Mouse (Mus musculus) right cerebral cortex, postnatal 25 days (tissue): ENCODE results near the gene Gm45233.
"Not testable (repeated sequence)": the region's sequence is repeated elsewhere in the genome, so short reads cannot be mapped to it uniquely, and the experiment has no call there.

Source experiments
- DNase-seq: peaks from one replicate; pipeline ENCODE4 v3.0.0; 2022

The Gm45233 gene

GRCm38 (mm10) chr7:43443917-43444293 is at the start of gene Gm45233, which contains the start of gene Etfb:
Gene Gm45233, plus strand, starts transcription at chr7:43444128.
Gene Etfb, plus strand, starts transcription at chr7:43444083.
- DNase-seq = peak; percentile 93

- DNase-seq = no peak
These were observed 44.4 kb upstream of the Gm45233 start for GRCm38 (mm10) chr7:43399501-43399900.

GRCm38 (mm10) chr7:43402718-43403117 is 41.2 kb upstream of the Gm45233 start:
- DNase-seq = no peak

- no peak for DNase-seq
These were observed 36.4 kb upstream of the Gm45233 start for GRCm38 (mm10) chr7:43407573-43407972.

GRCm38 (mm10) chr7:43408131-43408553 is 35.8 kb upstream of the Gm45233 start, which contains the start of gene Siglecg:
Gene Siglecg, plus strand, starts transcription at chr7:43408204.
- no peak for DNase-seq

GRCm38 (mm10) chr7:43409084-43409483 is 34.8 kb upstream of the Gm45233 start:
- no peak for DNase-seq

GRCm38 (mm10) chr7:43411724-43412123 is 32.2 kb upstream of the Gm45233 start:
- not testable (repeated sequence) for DNase-seq

GRCm38 (mm10) chr7:43417298-43417697 is 26.6 kb upstream of the Gm45233 start:
- no peak for DNase-seq

- DNase-seq = peak; percentile 78
These were observed 20.8 kb upstream of the Gm45233 start for GRCm38 (mm10) chr7:43422995-43423617.

GRCm38 (mm10) chr7:43423991-43424625 is 19.8 kb upstream of the Gm45233 start:
- no peak for DNase-seq

- no peak for DNase-seq
These were observed 16.5 kb upstream of the Gm45233 start, which contains the start of gene Lim2 for GRCm38 (mm10) chr7:43427406-43427805. Gene Lim2, plus strand, starts transcription at chr7:43427670.

- DNase-seq = no peak
These were observed 14.4 kb upstream of the Gm45233 start for GRCm38 (mm10) chr7:43429500-43429899.

- no peak for DNase-seq
These were observed 11.0 kb upstream of the Gm45233 start for GRCm38 (mm10) chr7:43432891-43433290.

- no peak for DNase-seq
These were observed 9.3 kb upstream of the Gm45233 start for GRCm38 (mm10) chr7:43434676-43435075.

- DNase-seq = no peak
These were observed 7.3 kb upstream of the Gm45233 start, which contains the start of gene Nkg7 for GRCm38 (mm10) chr7:43436341-43437255. Gene Nkg7, plus strand, starts transcription at chr7:43437073.

GRCm38 (mm10) chr7:43438611-43439010 is 5.3 kb upstream of the Gm45233 start:
- DNase-seq = no peak

- DNase-seq = no peak
These were observed 3.4 kb upstream of the Gm45233 start, which contains the start of gene Cldnd2 for GRCm38 (mm10) chr7:43440482-43440881. Gene Cldnd2, plus strand, starts transcription at chr7:43440782.

- DNase-seq = no peak
These were observed 2.9 kb upstream of the Gm45233 start for GRCm38 (mm10) chr7:43441071-43441470.

- no peak for DNase-seq
These were observed 1.2 kb upstream of the Gm45233 start for GRCm38 (mm10) chr7:43442684-43443083.

GRCm38 (mm10) chr7:43443126-43443916 is 607 bp upstream of the Gm45233 start:
- DNase-seq = peak; percentile 59

- no peak for DNase-seq
These were observed 3.9 kb downstream of the Gm45233 start for GRCm38 (mm10) chr7:43447801-43448200.

GRCm38 (mm10) chr7:43448246-43448645 is 4.3 kb downstream of the Gm45233 start:
- no peak for DNase-seq
